Mouse (Mus musculus) embryo, embryonic 11 days (tissue): ENCODE results near the gene Hectd1.

Experiments used
- DNase-seq: peaks from one replicate; pipeline ENCODE4 v3.0.0-alpha.2; 2015

The Hectd1 gene

GRCm38 (mm10) chr12:51767454-51767853, 61.9 kb downstream of the Hectd1 start:
- DNase-seq: no peak

- no peak for DNase-seq
Measured at GRCm38 (mm10) chr12:51759374-51759773, 70.0 kb downstream of the Hectd1 start.

- no peak for DNase-seq
Measured at GRCm38 (mm10) chr12:51756599-51756961, 72.8 kb downstream of the Hectd1 start.

- DNase-seq: no peak
Measured at GRCm38 (mm10) chr12:51755938-51756598, 73.3 kb downstream of the Hectd1 start.

- DNase-seq: no peak
Measured at GRCm38 (mm10) chr12:51747348-51747747, 82.0 kb downstream of the Hectd1 start.

- peak; percentile 45 for DNase-seq
Measured at GRCm38 (mm10) chr12:51744957-51745356, 84.4 kb downstream of the Hectd1 start.

- DNase-seq: peak; percentile 9
Measured at GRCm38 (mm10) chr12:51741690-51742089, 87.6 kb downstream of the Hectd1 start.

GRCm38 (mm10) chr12:51736807-51737206, 92.5 kb downstream of the Hectd1 start:
- DNase-seq: no peak

GRCm38 (mm10) chr12:51736381-51736780, 93.0 kb downstream of the Hectd1 start:
- DNase-seq: no peak

- no peak for DNase-seq
Measured at GRCm38 (mm10) chr12:51735840-51736271, 93.5 kb downstream of the Hectd1 start.

GRCm38 (mm10) chr12:51734605-51735211, 94.6 kb downstream of the Hectd1 start:
- no peak for DNase-seq

- no peak for DNase-seq
Measured at GRCm38 (mm10) chr12:51729827-51730226, 99.5 kb downstream of the Hectd1 start.

GRCm38 (mm10) chr12:51729058-51729457, 100.3 kb downstream of the Hectd1 start:
- DNase-seq: no peak

GRCm38 (mm10) chr12:51721836-51722235, 107.5 kb downstream of the Hectd1 start:
- DNase-seq: no peak

- DNase-seq: no peak
Measured at GRCm38 (mm10) chr12:51718617-51719016, 110.7 kb downstream of the Hectd1 start.

GRCm38 (mm10) chr12:51712685-51713084, 116.7 kb downstream of the Hectd1 start:
- DNase-seq: no peak

GRCm38 (mm10) chr12:51710154-51710553, 119.2 kb downstream of the Hectd1 start:
- peak; percentile 22 for DNase-seq

- no peak for DNase-seq
Measured at GRCm38 (mm10) chr12:51709741-51710140, 119.6 kb downstream of the Hectd1 start.

GRCm38 (mm10) chr12:51708941-51709686, 120.2 kb downstream of the Hectd1 start:
- DNase-seq: peak; percentile 35

GRCm38 (mm10) chr12:51706673-51707235, 122.6 kb downstream of the Hectd1 start:
- no peak for DNase-seq

GRCm38 (mm10) chr12:51705778-51706177, 123.6 kb downstream of the Hectd1 start:
- no peak for DNase-seq

- no peak for DNase-seq
Measured at GRCm38 (mm10) chr12:51704572-51704971, 124.8 kb downstream of the Hectd1 start.

GRCm38 (mm10) chr12:51703859-51704258, 125.5 kb downstream of the Hectd1 start:
- peak; percentile 44 for DNase-seq

GRCm38 (mm10) chr12:51701723-51702122, 127.6 kb downstream of the Hectd1 start:
- no peak for DNase-seq
